Mouse (Mus musculus): Measurements from ENCODE around the gene Cacna1d. TPM values are rescaled to one million over a fixed set of nuclear protein-coding genes. Genes with fewer than 3 reads are reported as not detected.

The Cacna1d gene
- total RNA-seq, 2 experiments from 2014 or later = 46.3 to 56.7 TPM

DNA sequence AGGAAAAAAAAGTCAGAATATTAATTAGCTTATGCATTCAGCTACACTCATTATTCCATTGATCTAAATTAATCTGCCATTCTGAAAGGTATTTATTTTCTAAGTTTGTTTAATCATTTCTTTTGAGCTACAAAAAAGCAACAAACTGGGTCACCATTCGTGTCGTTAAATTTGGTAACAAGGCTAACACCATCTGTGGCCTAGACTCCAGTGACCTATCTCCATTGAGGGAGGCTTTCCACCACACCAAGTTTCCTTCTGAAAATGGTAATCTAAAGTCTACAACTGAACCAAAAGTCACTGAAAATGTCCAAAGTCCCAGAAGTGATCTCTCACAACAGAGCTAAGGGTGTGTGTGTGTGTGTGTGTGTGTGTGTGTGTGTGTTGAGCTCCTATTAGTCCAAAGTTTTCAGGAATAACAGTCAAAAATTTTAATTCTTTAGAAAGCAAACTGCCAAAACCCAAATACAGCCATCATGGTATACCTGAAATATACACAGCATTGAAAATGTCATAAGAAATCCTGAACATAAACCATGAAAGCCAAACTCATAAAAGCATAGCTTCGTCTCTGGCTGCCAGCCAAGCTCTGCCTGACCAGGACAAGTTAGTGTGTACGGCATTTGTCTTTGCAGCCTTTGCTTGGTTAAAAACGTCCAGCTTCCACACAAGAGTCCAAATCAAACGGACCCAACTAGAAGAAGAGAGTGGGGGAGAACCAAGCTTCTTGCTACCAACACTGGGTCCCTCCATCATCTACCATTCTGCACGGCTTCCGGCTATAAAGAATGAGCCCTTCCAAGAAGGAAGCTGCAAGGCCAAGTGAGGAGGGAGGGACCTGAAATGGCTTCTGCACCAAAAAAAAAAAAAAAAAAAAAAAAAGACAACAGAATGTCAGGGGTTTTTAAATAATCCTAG, 146.0 kb downstream of the Cacna1d start:
- no peak for DNase-seq (ENCODE audit: low spot score in 2 of 2)
- intact Hi-C loops (cut with DNase I) = no loop called here

GRCm38 (mm10) chr14:30343740-30344139, 147.5 kb downstream of the Cacna1d start:
- DNase-seq (ENCODE audit: low spot score in 2 of 2) = peak; percentile 62 to 65
- intact Hi-C loops (cut with DNase I) = no loop called here

- intact Hi-C loops (cut with DNase I) = no loop called here
- DNase-seq (ENCODE audit: low spot score in 2 of 2) = no peak
Observed at GRCm38 (mm10) chr14:30341825-30342590, 149.2 kb downstream of the Cacna1d start.

DNA sequence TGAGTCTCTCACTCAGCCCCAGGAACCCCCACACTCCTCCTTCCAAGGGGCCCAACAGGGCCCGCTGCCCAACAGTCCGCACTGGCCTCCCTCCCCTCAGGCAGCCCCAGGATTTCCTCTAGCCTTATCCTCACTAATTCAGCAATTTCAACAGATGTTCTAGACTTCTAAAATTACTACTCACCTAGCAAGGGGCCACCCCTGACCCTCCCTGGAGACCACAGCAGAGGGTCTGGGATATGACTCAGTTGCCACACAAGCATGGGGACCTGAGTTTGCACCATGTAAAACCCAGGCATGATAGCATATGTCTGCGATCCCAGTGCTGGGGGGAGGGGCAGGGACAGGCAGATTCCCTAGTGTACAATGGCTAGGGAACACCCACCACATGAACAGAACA, 151.1 kb downstream of the Cacna1d start:
- intact Hi-C loops (cut with DNase I) = no loop called here
- no peak for DNase-seq (ENCODE audit: low spot score in 2 of 2)

DNA sequence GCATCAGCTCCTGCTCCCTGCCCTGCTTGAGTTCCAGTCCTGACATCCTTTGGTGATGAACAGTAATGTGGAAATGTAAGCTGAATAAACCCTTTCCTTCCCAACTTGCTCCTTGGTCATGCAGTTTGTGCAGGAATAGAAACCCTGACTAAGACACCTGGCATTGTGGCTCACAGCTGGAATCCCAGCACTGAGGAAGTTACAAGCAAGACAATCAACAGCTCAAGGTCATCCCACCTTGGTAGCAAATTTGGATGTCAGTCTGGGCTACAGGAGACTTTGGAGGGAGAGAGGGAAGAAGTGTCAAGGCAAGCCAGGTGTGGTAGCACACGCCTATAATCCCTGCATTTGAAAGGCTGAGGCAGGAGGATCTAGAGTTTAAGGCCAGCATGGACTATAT, 159.4 kb downstream of the Cacna1d start:
- intact Hi-C loops (cut with DNase I) = no loop called here
- no peak for DNase-seq (ENCODE audit: low spot score in 2 of 2)

DNA sequence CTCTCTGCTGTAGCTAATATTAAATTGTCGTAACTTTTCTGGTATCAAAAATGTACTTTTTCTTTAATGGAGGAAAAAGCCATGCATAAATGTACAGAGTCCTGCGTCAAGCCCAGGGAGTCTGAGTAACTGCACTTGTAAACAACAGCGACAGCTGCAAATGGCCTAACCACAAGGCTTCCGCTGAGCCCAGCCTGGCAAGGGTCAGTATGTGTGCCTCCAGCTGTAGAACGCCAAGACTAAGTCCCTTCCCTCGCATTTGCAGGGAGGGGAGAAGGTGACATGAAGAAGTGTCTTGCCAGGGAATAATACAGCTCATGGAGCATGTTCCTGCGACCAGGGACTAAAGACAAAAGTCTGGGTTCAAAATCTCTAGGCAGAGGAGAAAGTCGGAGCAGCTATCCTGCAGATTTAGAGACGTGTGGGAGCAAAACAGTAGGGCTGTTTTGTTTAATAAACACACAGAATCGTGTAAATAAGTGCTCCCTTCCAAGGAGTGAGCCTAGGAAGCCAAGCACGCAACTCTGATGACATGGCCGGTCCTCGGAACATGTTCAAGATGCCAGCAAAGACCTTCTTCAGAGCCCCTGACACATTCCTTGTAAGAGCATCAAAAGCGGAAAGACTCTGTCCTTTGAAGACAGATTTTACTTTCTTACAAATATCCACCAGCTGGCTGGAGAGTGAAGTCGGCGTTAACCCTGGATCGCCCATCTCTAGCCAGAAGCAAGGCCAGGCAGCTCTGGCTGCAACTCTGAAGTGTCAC, 160.7 kb downstream of the Cacna1d start:
- no peak for DNase-seq (ENCODE audit: low spot score in 2 of 2)
- intact Hi-C loops (cut with DNase I) = no loop called here

DNA sequence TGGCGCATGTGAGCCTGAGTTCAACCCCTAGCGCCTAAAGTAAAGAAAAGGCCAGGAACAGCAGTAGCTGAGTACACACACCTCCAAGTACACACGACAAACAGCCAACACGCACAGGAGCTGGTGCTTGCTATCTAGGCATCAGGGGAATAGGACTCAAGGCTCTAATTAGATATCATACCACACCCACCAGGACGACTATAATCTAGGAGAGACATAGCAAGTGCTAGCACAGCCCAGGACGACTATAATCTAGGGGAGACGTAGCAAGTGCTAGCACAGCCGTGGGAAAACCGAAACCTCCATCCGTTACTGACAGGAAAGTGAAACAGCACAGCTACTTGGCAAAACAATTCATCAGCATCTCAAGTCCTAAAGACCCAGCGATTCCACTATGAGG, 162.1 kb downstream of the Cacna1d start:
- intact Hi-C loops (cut with DNase I) = no loop called here
- no peak for DNase-seq (ENCODE audit: low spot score in 2 of 2)

GRCm38 (mm10) chr14:30327452-30327851, 163.8 kb downstream of the Cacna1d start:
- intact Hi-C loops (cut with DNase I) = no loop called here
- no peak for DNase-seq (ENCODE audit: low spot score in 2 of 2)

- DNase-seq (ENCODE audit: low spot score in 2 of 2) = no peak
- intact Hi-C loops (cut with DNase I) = no loop called here
Observed at GRCm38 (mm10) chr14:30327051-30327450, 164.2 kb downstream of the Cacna1d start.

DNA sequence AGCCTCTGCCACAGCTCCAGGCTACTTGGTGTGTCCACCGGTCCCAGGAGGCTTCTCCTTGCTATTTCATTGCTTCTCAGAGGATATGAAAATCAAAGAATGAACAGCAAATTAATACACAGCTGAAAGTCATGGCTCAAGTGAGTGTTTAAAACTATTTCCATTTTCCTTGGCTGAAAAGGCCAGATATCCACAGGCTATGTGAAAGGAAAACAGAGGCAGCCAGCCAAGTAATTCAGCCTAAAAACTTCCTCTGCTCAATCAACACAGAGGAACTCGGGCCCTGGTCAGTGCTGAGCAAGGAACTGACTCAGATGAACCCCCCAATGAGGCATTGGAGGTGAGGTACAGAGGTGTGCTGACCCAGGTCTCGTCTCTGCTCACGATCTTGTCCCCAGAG, 165.0 kb downstream of the Cacna1d start:
- intact Hi-C loops (cut with DNase I) = no loop called here
- no peak for DNase-seq (ENCODE audit: low spot score in 2 of 2)

GRCm38 (mm10) chr14:30324994-30325393, 166.3 kb downstream of the Cacna1d start:
- no peak for DNase-seq (ENCODE audit: low spot score in 2 of 2)
- intact Hi-C loops (cut with DNase I) = no loop called here

GRCm38 (mm10) chr14:30318715-30319437, 172.4 kb downstream of the Cacna1d start:
- no peak for DNase-seq (ENCODE audit: low spot score in 2 of 2)
- intact Hi-C loops (cut with DNase I) = no loop called here

DNA sequence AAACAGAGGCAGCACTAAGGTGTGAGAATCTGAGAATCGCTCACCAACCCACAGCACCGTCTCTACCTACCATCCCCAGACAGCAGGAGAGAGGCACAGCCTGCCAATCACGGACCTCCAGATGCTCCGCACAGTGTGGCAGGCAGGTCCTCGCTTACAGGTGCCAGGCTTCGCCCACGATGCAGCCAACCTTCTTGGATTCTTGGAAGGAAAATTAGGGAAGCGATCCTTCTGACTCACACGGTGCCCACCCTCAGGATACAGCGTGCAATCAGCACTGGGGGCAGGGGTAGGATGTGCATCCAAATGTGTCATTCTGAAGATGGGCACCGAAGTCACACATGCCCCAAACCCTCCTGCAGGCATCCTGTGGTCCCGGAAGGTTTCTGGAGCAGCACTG, 173.0 kb downstream of the Cacna1d start:
- DNase-seq (ENCODE audit: low spot score in 2 of 2) = peak; percentile 45 to 58
- intact Hi-C loops (cut with DNase I) = no loop called here

DNA sequence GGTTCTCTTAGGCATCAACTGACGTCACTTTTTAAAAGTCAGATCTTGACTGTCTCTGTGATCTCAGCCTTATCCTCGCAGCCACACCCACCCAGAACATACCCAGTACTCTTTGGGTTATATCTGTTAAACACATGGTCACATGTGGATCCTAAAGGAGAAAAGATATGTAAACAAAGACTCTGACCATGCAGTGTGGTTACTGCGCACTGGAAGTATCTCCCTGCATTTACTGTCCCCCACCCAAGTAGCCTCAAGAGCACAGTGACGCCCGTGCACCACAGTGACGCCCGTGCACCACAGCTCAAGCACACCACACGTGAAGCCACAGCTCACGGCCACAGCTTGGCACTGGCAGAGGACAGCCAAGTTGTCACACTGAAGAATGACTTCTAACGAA, 173.6 kb downstream of the Cacna1d start:
- DNase-seq (ENCODE audit: low spot score in 2 of 2) = no peak
- intact Hi-C loops (cut with DNase I) = no loop called here

DNA sequence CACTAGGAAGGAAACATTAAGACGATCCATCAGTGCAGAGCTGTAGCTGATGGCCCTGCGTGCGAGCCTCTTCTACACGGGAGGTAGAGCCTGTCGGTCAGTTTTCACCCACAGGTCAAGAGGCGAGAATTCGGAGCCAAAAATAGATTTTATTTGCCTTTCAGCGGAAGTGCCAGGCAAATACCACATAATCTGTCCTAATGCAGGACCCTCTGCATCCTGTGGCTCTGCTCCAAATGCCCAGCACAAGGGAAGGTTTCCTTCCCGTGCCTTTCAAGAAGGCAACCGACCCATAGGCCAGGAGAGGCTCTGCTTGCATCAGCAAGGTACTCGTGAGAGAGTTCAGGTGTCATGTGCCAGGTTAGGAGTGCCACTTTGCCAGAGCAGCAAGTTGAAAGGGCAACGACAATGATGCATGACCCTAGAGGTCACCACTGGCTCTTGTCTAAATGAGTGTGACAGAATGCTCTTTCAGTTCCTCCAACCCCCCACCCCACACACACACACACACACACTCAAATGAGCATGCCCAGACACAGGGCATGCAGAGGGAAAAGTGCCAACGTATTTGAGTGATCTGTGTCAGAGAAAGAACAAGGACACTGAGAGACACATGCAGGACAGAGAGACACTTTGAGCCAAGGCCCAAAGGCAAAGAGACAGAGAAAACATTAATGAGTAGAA, 179.9 kb downstream of the Cacna1d start:
- intact Hi-C loops (cut with DNase I) = no loop called here
- DNase-seq (ENCODE audit: low spot score in 2 of 2) = no peak

DNA sequence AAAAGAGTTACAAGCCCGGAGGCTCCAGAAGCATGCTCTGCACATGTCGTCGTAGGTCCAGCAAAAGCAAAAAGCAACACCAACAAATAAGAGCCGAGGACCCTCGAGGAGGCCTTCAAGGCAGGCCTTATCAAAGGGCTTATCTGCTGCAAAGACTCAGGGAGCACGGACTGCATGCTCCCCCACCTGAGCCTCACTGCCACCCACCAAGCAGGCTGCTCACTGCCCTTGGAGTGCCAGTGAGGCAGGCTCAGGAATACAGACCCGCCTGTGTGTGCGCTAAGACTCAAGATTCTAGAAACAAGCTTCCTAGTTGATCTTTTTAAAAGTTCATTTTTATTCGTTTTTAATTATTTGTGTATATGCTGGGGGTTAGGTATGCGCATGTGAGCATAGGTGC, 181.0 kb downstream of the Cacna1d start:
- no peak for DNase-seq (ENCODE audit: low spot score in 2 of 2)
- intact Hi-C loops (cut with DNase I) = no loop called here

DNA sequence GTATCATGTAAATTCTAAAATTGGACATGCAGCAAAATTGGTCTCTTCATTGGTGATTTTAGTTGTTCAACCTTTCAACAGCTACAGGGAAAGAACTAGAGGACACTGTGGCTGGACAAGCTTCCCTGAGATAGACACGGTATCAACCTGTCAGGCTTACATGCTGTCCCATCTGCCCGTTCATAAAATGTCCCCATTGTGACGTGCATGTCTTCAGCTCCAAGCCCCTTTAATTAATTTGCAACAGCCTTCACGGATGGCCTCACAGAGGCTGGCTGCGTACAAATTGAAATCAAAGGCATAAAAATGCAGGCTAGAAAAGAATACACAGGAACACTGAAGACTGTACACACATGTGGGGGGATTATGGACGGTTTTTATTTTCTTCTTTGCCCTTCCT, 185.0 kb downstream of the Cacna1d start:
- intact Hi-C loops (cut with DNase I) = no loop called here
- DNase-seq (ENCODE audit: low spot score in 2 of 2) = no peak

GRCm38 (mm10) chr14:30299946-30300345, 191.3 kb downstream of the Cacna1d start:
- intact Hi-C loops (cut with DNase I) = no loop called here
- DNase-seq (ENCODE audit: low spot score in 2 of 2) = no peak

GRCm38 (mm10) chr14:30297492-30297891, 193.8 kb downstream of the Cacna1d start:
- no peak for DNase-seq (ENCODE audit: low spot score in 2 of 2)
- intact Hi-C loops (cut with DNase I) = no loop called here

Data from left cerebral cortex, postnatal 14 days (tissue).